Mouse (Mus musculus) embryonic fibroblast, embryonic 13.5 days (primary cell): ENCODE data around the gene Fam207a. TPM values are rescaled to one million over a fixed set of nuclear protein-coding genes. Genes with fewer than 3 reads are reported as not detected.
A peak's percentile ranks its signal among the peaks of the same experiment; 100 is the strongest.

Experiments used
- H3K27ac ChIP-seq: 2 replicates; pipeline ENCODE4 v1.5.1; 2012; ENCODE audit warnings: low read length, control low read depth, inconsistent platforms; ENCODE audit not compliant: insufficient read depth
- H3K4me1 ChIP-seq: 2 replicates; pipeline ENCODE4 v1.6.1; 2011; ENCODE audit warnings: low read length; ENCODE audit not compliant: control insufficient read depth, insufficient read depth
- H3K4me3 ChIP-seq: 2 replicates; pipeline ENCODE4 v1.5.1; 2011; ENCODE audit warnings: mild to moderate bottlenecking, control low read depth, low read length; ENCODE audit not compliant: insufficient read depth
- CTCF ChIP-seq: IDR thresholded peaks from 2 replicates; pipeline ENCODE4 v1.5.1; 2011; ENCODE audit warnings: mild to moderate bottlenecking, control low read depth, low read length, moderate library complexity, borderline replicate concordance; ENCODE audit not compliant: insufficient read depth
- POLR2A ChIP-seq: IDR thresholded peaks from 2 replicates; pipeline ENCODE4 v1.6.1; 2011; ENCODE audit warnings: low read depth, mild to moderate bottlenecking, control low read depth, low read length, moderate library complexity
- polyA plus RNA-seq: library from polyadenylated mRNA; stranded (reverse); fragments of >200 nt; gene quantifications from 2 replicates; pipeline ENCODE4 v1.2.4, GENCODE M21; 2011; ENCODE audit warnings: low read depth; ENCODE audit not compliant: missing spikeins, insufficient read length

The Fam207a gene
- polyA plus RNA-seq, 1 experiment, result 30.5 TPM

- H3K4me1 ChIP-seq, result no peaks in the 10 kb centered on the region
- TF ChIP-seq CTCF (no peak), POLR2A (no peak)
- no peak overlapping the region for H3K27ac ChIP-seq
- no peak overlapping the region for H3K4me3 ChIP-seq
Observed at GRCm38 (mm10) chr10:77464181-77464936, 51.2 kb downstream of the Fam207a start.

- TF ChIP-seq POLR2A (no peak), CTCF (no peak)
- no peak overlapping the region for H3K27ac ChIP-seq
- H3K4me1 ChIP-seq, result no peaks in the 10 kb centered on the region
Observed at GRCm38 (mm10) chr10:77461161-77461560, 54.4 kb downstream of the Fam207a start.

DNA sequence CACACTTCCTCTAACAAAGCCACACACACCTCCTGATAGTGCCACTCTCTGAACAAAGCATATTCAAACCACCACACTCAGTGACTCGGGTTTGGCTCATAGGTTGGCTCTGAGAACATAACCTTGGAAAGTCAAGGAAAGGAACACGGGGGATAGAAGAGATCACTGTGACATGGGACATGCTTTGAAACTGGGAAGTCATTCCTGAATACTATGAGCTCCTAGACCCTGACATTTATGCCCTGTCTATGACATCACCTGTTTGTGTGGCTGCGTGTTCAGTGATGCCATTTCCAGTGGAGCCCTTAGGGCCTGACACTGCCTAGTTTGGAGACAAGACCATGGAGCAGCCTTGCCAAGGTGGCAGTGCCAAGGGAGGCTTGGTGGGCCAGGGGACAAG is 57.9 kb downstream of the Fam207a start:
- H3K4me3 ChIP-seq, result no peak overlapping the region
- no peak overlapping the region for H3K27ac ChIP-seq
- TF ChIP-seq CTCF, result no peak
- TF ChIP-seq POLR2A, result no peak

More at GRCm38 (mm10) chr10:77461161-77461560, 54.4 kb downstream of the Fam207a start:
- H3K4me3 ChIP-seq, result no peak overlapping the region

GRCm38 (mm10) chr10:77456507-77456906 is 59.1 kb downstream of the Fam207a start:
- Histone ChIP-seq H3K27ac (no peak overlapping the region), H3K4me3 (no peak overlapping the region)
- TF ChIP-seq POLR2A (no peak), CTCF (no peak)

More for the DNA sequence above, 57.9 kb downstream of the Fam207a start:
- H3K4me1 ChIP-seq, result no peaks in the 10 kb centered on the region

GRCm38 (mm10) chr10:77455251-77456010 is 60.2 kb downstream of the Fam207a start:
- Histone ChIP-seq H3K4me1 (no peaks in the 10 kb centered on the region), H3K27ac (no peak overlapping the region)
- no peak for TF ChIP-seq POLR2A
- no peak for TF ChIP-seq CTCF

More at GRCm38 (mm10) chr10:77456507-77456906, 59.1 kb downstream of the Fam207a start:
- no peaks in the 10 kb centered on the region for H3K4me1 ChIP-seq

GRCm38 (mm10) chr10:77454795-77455194 is 60.8 kb downstream of the Fam207a start:
- H3K27ac ChIP-seq, result no peak overlapping the region
- H3K4me3 ChIP-seq, result no peak overlapping the region
- H3K4me1 ChIP-seq, result peaks cover 4% of the 10 kb centered on the region; the same call in 1 of the 2 replicates
- TF ChIP-seq CTCF (no peak), POLR2A (no peak)

More at GRCm38 (mm10) chr10:77455251-77456010, 60.2 kb downstream of the Fam207a start:
- H3K4me3 ChIP-seq, result no peak overlapping the region

DNA sequence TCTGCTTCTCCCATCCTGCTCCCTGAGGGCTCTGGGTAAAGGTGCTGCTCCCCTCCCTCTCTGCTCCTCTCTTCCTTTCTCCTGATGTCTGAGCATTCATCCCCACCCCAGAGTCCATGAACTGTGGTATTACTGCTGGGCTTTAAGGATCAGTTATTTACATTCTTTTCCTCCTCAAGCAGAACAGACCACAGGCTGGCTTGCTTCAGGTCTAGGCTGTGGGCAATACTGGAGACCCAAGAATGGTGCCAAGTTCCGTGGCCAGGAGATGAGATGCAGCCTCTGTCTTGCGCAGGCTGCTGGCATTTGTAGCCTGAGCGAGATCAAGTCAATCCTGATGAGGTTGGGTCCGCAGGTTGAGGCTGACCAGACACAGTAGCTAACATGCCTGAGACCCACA is 63.8 kb downstream of the Fam207a start:
- peaks cover 8% of the 10 kb centered on the region for H3K4me1 ChIP-seq
- H3K27ac ChIP-seq, result no peak overlapping the region

GRCm38 (mm10) chr10:77450159-77450464 is 65.5 kb downstream of the Fam207a start:
- Histone ChIP-seq H3K27ac (peak overlapping the region; percentile 70; the same call in 1 of the 2 replicates), H3K4me3 (no peak overlapping the region), H3K4me1 (peaks cover 8% of the 10 kb centered on the region)
- TF ChIP-seq CTCF, result no peak
- TF ChIP-seq POLR2A, result no peak

More for the DNA sequence above, 63.8 kb downstream of the Fam207a start:
- no peak for TF ChIP-seq CTCF
- TF ChIP-seq POLR2A, result no peak
- no peak overlapping the region for H3K4me3 ChIP-seq

- peaks cover 8% of the 10 kb centered on the region for H3K4me1 ChIP-seq
- TF ChIP-seq CTCF (no peak), POLR2A (no peak)
- peak overlapping the region; percentile 10; the same call in 1 of the 2 replicates for H3K4me3 ChIP-seq
- peak overlapping the region; percentile 70 for H3K27ac ChIP-seq
Observed at GRCm38 (mm10) chr10:77449315-77450158, 66.0 kb downstream of the Fam207a start.
